ENCODE assay signal across 23 mouse cellular contexts in genomic region chr1:60543681-60544080, GRCm38 (mm10).
"Had no signal": no experiment of that assay in that cellular context is flagged by ENCODE, and none has a peak within 500 bp of the region (broad histone marks: within the 10 kb centered on the region; RNA-seq: fewer than 3 reads in every experiment).

No protein-coding gene starts in this region.

- ATAC-seq: liver, postnatal 0 days; lung, postnatal 0 days; midbrain, embryonic 13.5 days; midbrain, embryonic 16.5 days had no signal

- H3K4me1 ChIP-seq: lung, embryonic 15.5 days; midbrain, embryonic 13.5 days; neural tube, embryonic 12.5 days; stomach, embryonic 15.5 days had no signal

- H3K9me3 ChIP-seq: liver, embryonic 15.5 days; neural tube, embryonic 12.5 days; stomach, embryonic 15.5 days had no signal

- H3K4me2 ChIP-seq: liver, embryonic 15.5 days; lung, embryonic 15.5 days; midbrain, embryonic 11.5 days; midbrain, embryonic 13.5 days; neural tube, embryonic 12.5 days; stomach, embryonic 15.5 days had no signal

- H3K27me3 ChIP-seq: liver, embryonic 15.5 days; lung, embryonic 15.5 days; megakaryocyte, embryonic 14.5 days; midbrain, embryonic 13.5 days; neural tube, embryonic 12.5 days; stomach, embryonic 15.5 days had no signal

- H3K4me3 ChIP-seq: liver, embryonic 15.5 days; lung, embryonic 15.5 days; megakaryocyte, embryonic 14.5 days; midbrain, embryonic 13.5 days; neural tube, embryonic 12.5 days; stomach, embryonic 15.5 days had no signal

- H3K9ac ChIP-seq: liver, embryonic 15.5 days; liver, postnatal 0 days; lung, embryonic 15.5 days; midbrain, embryonic 13.5 days; neural tube, embryonic 12.5 days; stomach, embryonic 15.5 days had no signal

- DNase-seq: liver, postnatal 0 days; lung, adult 2 months; lung, postnatal 14 days; lung, postnatal 36 days; retina, postnatal 1 day; right cerebral cortex, adult 18-20 months; right cerebral cortex, postnatal 25 days; right cerebral cortex, postnatal 4 days; spleen, adult 18-20 months; thymus, adult 2 months; thymus, postnatal 25 days; thymus, postnatal 4 days had no signal

- H3K27ac ChIP-seq: liver, embryonic 15.5 days; lung, embryonic 15.5 days; macrophage; midbrain, embryonic 13.5 days; neural tube, embryonic 12.5 days; stomach, embryonic 15.5 days; stomach, postnatal 0 days had no signal
